Mouse (Mus musculus) urinary bladder, postnatal 4 days (tissue): ENCODE results near the gene Dnajc5.

Source experiments
- DNase-seq, 2 experiments: peaks; one replicate each; pipeline ENCODE4 v3.0.0; 2021 to 2022; ENCODE audit warnings: low spot score in 2 of 2

The Dnajc5 gene

DNA sequence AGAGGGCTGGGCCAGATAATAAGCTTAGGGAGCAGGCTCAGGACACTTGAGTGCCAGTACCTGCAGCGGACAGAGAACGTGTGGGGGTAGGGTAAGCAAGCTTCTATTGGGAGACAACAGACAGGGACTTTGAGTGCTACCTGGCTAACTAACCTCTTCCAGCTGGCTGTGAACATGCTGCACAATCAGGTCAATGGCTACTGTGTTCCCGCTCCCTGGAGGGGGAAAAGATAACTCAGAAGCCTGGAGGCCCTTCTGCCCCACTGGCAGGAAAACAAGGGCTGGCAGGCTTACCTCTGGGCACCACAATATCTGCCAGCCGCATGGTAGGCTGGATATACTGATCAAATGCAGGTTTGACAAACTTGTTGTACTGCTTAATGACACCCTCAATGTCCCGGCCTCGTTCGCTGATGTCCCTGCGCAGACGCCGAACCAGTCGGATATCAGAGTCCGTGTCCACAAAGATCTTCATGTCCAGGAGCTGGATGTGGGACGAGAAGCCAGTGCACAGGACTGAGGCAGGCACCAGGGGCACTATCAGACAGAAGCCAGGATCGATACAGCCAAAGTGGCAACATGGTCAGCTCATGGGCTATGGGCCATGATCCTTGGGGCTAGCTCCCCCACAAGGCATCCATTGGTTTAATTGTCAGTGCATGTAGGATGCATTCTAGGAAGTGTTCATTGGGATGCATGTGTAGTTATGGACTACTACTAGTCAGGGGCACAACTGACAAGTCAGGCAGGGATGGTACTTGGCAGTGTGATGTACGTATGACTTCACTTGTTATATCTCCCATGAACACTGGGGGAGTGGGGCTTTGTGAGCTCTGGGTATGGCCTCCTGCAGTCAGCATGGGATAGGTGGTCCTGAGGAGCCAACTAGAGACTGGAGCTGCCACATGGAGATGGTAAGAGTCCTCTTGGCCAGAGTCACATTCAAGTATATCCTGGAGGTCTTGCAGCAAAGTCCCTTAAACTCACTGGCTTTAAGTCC, 52.9 kb downstream of the Dnajc5 start:
- DNase-seq: peak in 1 of 2 experiments; percentile 56

DNA sequence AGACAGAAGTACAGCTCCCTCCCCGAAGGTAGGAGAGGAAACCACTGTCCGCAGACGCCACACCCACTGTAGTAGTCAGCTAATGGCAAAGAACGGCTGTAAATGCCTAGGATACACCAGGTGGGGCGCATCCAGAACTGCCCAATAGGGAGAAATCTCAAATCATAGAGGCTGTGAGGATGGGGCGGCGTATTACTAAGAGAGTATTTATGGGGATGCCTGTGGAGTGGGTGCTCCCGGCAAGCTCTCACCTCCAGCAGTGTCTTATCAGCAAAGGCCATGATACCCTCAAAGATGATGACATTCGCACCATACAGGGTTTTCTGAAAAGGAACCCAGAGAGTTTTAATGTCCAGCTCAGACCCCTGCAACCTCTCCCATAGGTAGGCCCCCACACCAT, 53.7 kb downstream of the Dnajc5 start:
- peak in 1 of 2 experiments; percentile 36 for DNase-seq

DNA sequence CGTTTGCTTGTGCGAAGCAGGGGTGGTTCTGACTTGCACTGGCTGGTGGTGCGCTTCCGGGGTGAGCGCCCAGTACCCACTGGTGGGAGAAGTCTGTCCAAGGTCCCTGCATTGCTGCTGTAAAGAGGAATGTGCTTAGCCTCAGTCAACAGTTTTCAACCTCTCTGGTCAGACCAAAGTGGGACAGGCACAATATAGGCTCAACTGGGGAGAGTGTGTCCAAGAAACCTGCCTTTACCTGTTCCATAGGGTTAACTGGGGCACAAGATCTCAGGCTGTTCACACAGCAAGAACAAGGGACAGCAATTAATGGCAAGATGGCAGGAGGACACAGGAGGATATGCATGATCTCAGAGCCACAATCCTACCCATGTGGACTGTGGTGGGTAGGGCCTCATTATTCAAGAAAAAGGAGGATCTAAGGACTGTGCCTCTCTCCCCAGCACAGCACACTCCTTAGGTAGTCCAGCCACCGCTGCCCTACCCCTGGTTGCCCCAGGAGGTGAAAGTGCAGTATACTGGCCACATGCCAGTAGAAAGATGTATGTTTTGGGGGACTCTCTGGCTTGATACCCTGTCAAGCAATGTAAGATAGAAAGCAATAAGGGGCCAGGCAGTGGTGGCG, 54.7 kb downstream of the Dnajc5 start:
- DNase-seq: peak in 1 of 2 experiments; percentile 29

DNA sequence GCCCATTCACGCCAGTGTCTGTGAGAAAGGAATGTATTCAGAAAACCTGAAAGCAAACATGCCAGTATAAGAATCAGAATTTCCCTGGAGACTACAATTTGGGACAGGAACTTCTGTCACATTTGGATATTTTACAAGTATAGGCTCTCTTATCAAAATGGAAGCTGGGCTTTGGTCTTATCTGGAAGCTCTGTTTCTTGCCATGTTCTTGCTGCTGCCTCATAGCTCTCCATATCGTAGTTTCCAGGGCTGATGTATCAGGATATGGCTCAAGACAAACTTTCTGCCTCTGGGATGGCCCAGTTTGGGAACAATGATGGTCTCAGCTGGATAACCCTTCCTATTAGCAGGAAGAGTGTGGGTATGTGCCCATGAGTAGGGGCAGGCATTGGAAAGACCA, 56.3 kb downstream of the Dnajc5 start:
- DNase-seq: peak in 1 of 2 experiments; percentile 19

DNA sequence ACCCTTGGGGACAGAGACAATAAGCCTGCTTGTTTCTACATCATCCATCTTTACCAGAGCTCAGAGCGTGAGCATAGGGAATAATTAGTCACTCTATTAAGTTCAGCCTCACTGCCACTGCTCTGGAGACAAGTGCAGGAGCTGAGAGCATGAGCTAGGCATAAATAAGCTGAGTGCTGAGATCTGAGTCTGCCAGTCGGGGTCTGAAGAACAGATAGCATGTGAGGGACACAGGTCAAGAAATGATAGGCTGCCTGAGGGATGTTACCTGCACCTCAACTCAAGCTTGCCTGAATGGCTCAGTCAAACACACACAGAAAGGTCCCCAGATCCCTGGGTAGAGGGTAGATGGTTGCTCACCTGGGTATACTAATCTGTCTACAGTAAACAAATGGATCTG, 56.8 kb downstream of the Dnajc5 start:
- DNase-seq: peak in 1 of 2 experiments; percentile 17

DNA sequence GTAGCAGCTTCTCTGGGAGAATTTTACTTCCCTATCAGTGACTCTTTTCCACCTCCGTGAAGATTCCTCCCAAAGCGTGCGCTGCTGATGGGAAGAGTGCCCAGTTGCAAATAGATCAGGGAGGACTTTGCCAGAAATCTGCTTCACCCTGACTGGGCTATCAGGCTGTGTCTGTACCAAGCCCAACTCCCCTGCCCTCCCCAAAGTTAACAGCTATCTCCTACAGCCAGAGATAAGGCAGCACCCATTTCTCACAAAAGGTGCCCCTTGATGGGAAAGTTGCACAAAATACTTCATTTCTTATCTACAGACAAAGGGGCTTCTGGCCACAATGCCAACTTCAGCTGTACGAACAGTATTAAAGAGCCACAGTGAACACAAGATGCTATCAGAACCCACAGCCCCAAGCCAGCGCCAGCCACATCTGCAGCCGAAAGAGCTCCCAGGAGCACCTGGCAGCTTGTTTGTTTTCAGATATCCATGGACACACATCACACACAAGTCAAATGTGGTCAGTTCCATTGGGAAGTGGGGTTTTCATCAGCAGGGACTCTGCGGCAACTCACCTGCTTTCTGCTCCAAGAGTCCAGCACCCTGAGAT, 57.8 kb downstream of the Dnajc5 start:
- DNase-seq: no peak

DNA sequence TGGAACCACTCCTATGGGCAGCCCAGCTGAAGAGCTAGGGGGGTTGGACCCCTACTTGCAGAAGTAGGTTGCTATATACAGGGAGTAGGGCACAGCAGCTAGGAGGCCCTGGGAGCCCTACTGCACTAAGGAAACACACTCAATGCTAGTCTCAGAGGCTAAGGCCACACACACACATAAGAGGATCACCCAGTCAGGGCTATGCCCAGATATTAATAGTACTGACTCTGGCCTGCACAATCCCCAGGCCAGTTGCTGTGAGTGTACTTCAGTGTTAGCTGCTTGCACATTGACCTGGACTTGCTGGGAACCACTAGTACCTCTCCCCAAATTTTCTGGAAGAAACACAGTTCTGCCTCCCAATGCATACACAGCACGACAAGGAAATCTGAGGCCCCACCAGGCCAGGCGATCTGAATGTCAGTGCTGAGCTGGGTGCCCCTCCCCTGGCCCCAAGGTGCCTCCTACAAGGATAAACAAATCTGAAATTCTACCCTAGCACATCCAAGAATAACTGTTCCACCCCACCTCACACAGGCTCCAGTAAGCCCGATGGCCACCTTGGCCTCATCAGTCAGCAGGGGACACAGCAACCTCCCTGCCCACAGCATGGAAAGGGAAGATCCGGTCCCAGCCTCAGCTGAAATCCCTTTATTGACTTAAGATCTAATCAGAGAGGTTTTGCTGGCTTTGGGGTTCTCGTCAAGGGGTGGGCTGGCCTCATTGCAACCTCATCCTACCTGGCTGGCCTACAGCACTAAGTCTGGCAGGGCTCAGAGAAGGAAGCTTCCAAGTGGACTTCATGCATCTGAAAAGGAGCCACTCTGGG, 58.7 kb downstream of the Dnajc5 start:
- no peak for DNase-seq

DNA sequence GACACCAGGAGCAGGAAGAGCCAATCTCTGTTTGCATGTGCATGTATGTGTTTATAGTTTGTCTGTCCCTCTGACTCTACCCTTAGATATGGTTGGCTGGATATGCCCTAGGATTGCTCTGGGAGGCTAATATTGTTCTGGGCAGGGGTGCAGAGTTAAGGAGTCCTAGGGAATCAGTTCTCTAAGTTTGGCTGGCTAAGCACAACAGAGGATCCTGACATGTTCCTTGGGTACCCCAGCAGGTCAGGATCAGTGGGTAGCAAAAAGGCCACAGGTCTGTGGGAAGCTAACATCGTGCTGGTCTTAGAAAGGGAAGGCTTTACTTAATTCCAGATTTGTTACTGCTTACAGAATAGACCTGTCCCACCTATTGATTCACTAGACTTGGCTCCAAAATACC, 59.4 kb downstream of the Dnajc5 start:
- DNase-seq: no peak

DNA sequence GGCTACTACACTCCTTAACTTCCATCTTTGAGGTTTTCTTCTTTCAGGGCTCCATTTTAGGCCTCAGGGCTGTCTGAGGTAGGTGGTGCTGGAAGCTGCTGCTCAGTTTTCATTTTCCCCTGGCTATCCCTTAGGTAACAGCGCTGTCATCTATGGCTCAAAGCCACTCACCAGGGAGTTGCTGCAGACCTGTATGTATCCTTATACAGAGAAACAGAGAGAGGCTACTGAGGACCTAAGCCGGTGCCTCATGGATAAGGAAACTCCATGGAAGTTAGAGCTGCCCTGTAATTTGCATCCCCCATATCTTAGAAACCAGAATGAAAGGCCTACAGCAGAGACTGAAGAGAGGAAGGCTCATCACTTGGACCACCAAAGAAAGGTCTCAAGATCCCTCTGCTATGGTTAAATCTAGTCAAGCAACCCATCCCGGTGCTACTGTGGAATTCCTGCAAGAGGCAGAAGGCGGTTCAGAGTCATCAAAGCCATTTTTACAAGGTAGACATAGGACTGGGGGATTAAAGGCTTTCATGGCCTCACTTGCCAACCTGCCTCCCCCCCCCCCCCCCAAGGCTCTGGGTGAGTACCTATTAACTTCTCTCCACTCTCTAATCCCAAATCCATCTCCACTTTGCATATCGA, 60.0 kb downstream of the Dnajc5 start:
- no peak for DNase-seq

DNA sequence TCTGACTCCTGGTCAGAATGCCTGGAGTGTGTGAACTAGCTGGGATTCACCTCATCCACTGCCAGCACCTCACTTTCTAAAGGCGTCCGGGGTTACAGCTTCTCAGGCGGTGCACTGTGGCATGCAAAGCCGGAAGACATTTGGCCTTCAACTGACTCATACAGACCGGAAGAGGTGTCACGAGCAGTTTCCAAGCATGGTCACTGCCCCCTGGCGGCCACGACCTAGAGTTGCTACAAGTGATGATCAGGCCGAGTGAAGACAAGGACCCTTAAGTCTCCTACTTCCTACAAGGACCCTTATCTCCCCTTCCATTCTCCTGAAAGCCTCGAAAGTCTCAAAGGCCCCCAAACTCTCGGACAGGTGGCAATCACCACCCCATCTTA, 60.7 kb downstream of the Dnajc5 start:
- DNase-seq: peak; percentile 75 to 76

DNA sequence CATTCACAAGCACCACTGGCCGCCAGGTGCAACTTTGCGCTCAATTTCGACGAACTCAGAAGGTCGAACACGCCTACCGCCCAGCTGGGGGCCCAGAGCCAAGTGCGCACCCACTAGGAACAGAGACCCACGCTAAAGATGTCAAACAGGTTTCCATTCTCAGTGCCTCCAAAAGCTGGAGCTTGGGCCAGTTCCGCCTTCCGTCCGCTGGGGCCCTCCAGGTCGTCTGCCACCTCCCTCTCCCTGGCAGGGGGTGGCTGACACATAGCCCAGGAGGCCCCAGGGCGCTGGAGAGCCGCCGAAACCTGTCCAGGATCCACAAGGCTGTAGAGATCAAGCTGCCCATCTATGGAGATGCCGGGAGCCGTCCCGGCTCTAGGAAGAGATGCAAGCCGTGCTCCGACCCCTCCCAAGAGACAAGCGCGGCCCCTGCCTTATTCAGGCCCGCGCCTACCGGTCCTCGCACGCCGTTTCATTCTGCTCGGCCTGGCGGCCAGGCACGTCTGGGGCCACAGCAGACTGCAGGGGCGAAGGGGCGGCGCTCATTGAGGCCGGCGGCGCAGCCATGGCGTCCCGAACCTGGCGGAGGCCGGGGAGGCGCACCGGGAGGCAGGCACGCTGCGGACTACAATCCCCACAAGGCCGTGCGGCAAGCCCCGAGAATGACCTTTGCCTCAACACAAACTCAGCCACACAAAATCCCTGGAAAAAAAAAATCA, 61.3 kb downstream of the Dnajc5 start:
- peak; percentile 81 to 84 for DNase-seq

DNA sequence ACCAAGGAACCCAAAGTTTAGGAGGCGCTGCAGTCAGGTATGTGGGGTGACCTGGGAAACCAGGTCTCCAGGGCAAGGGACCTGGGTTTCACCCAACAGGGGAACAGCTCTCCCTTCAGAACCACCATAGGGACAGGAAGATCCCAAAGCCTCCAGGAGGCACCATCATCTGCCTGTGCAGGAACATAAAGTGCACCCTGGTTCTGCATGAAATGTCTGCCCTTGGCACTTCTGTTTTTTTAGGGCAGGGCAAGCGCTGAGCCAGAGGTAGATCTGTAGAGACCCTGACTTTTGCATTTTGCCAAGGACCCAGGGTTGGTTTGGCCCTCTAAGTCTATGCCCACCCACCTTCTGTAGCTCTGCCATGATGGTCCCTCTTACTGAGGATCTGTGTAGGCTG, 62.1 kb downstream of the Dnajc5 start:
- DNase-seq: no peak

DNA sequence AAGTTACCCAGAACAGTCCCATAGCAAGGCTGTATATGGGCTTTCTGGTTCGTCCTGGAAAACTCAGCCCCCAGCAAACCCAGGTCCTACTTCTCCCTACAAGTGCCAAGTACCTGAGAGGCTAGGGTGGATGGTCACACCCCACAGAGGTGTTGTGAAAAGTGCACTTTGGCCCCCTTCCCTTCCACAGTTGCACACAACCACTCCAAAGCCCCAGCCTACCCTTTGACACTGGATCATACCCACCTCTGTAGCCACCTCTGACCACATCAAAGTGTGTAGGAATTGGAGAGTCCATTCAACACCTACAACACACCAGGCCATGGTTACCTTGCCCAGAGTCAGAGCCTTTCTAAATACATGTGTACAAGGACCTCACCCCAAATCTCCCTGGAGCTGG, 62.7 kb downstream of the Dnajc5 start:
- DNase-seq: peak in 1 of 2 experiments; percentile 44

DNA sequence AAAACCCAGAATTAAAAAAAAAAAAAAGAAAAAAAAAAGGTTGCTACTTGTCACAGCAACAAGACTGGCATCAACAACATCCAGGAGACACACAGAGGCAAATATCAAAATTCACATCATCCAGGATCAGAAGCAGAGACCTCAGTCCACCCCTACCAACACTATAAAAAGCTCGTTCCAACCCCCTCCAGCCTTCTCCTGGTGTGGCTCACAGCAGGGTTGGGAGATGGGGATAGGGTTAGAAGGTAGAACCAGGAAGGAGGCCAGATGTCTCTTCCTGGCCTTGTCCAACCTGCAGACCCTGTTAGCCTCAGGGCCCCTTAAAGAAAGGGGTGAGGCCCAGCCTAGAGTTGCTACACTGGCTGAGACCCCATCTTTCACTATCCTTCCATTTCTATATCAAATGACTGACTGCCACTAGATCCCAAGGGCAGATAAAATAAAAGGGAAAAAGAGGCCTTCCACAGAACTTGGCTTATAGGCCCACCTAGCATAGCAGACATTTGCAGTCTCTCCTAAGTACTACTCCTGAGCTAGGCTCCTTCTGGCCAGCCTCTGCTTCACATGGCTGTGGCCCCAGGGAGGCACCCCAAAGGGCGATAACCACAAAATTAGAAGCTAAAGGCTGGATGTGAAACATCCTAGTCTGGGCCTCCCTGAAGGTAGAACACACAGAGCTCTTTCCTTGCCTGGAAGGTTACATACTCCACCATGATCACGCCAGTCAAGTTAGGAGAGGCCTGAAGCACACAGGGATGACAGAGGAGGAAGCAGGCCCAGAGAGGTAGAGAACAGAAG, 63.4 kb downstream of the Dnajc5 start:
- DNase-seq: peak in 1 of 2 experiments; percentile 17

DNA sequence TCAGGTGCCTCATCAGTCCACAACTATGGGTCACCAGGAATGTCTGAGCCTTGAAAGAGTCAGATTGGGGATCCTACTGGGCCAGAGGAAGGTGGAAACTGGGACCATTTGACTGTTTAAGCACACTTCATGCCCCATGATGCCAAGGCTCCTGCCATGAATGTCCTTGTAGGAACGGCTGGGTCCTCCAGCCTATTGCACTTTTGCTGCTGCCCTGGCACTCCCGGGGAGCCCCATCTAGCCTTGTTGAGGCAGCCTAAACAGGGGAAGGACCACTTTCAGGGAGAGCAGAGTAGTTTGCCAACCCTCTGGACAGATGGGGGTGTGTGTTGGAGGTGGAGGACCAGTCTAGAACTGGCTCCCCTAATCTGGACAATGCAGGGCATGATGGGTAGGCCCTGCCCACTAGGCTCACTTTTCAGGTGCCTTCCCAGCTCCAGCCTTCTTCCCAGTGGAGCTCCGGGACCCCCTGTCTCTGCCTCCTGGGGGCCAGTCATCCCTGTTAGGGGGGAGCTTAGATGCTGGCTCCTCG, 64.2 kb downstream of the Dnajc5 start, which contains the start of gene Uckl1:
Gene Uckl1, minus strand, starts transcription at position 482 of the 532 bp plus-strand sequence.
- peak in 1 of 2 experiments; percentile 36 for DNase-seq

DNA sequence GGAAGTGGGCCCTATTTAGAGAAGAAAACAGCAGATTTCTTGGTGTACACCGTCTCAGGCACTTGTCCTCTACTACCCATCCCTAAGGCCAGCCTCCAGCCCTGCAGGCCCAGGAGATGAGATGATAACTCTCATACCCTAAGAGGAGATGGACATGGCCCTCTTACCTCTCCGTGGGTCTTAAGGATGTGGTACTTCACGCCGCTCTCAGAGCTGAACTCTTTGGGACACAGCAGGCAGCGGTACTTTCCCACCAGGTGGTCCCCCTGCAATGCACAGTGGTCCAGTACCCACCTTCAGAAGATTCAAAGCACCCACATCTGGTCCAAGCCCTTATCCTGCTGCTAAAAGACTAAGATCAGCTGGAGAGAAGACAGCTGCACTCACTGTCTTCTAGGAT, 65.2 kb downstream of the Dnajc5 start:
- DNase-seq: no peak

DNA sequence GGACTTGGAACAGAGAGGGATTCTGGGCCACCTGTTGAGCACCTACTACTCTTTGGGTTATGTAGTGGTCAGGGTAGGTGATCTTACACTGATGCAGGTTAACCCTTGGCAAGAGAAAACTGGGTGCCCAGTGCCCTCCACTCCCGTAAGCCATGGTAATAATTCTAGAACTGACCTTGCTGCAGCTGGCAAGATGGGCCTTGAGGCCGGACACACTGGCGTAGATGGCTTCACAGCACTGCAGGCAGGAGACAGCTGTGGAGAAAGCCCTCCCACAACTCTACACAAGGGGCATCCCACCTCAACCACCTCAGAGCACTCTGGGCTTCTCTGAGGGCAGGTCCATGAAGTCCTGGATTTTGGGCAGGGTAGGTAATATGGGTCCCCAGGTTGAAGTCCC, 65.8 kb downstream of the Dnajc5 start:
- DNase-seq: no peak

DNA sequence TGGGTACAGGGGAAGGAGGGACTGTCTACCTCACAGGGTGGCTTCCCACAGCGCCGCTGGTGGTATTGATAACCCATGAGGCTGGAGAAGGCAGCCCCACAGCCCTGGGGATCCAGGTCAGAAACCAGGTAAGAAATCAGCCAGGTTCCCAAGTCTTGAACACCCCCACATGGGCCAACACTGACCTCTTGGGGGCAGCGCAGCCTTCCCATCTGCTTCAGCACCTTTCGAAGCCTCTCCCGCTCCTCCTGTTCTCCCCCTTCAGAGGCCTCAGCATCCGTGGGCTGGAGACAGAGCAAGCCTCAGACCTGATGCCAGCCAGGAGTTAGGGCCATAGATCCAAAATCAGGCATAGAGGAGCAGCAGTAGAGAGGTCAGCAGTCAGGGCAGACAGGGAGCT, 67.5 kb downstream of the Dnajc5 start:
- DNase-seq: peak in 1 of 2 experiments; percentile 59

DNA sequence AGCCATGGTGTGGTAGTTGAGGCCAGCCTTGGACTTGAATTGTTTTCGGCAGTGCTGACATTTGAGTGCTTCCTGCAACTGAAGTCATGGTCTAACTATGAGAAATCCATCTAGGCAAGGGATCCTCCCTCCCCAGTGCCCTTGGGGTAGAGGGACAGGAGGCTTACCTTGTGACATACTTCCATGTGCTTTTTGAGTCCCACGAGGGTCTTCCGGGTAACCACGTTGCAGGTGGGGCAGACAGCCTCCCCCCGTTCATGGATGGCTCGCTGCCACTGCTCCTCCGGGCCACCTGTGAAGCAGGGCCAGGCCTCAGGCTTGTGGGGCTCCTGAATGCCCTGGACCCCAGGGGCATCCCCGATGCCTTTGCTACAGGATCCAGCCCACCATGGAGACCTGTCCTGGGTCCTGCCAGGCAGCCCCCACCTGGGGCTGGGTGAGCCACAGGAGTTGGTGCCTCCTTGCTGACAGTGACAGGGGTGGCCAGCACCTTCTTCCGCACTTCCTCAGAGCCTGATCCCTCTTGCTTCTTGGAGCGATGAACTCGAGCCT, 68.0 kb downstream of the Dnajc5 start:
- DNase-seq: peak in 1 of 2 experiments; percentile 49
